Mouse (Mus musculus): ENCODE results near the gene Olfr652.

Olfr652 gene

GRCm38 (mm10) chr7:104560601-104561000 is at the start of gene Olfr652:
TSS of gene Olfr652 (plus strand) at chr7:104560901.
- DNase-seq, result no peak

GRCm38 (mm10) chr7:104549833-104550232 is 10.9 kb upstream of the Olfr652 start, which contains the start of gene Olfr651:
TSS of gene Olfr651 (plus strand) at chr7:104550133.
- DNase-seq, result no peak

- DNase-seq, result no peak
Measured at GRCm38 (mm10) chr7:104552700-104553099, 8.0 kb upstream of the Olfr652 start.

- DNase-seq, result no peak
Measured at GRCm38 (mm10) chr7:104577014-104577413, 16.3 kb downstream of the Olfr652 start, which contains the start of gene Olfr653. TSS of gene Olfr653 (plus strand) at chr7:104577314.

- no peak for DNase-seq
Measured at GRCm38 (mm10) chr7:104580846-104581245, 20.1 kb downstream of the Olfr652 start.

- DNase-seq, result no peak
Measured at GRCm38 (mm10) chr7:104581429-104581828, 20.7 kb downstream of the Olfr652 start.

GRCm38 (mm10) chr7:104586725-104587124 is 26.0 kb downstream of the Olfr652 start, which contains the start of gene Olfr654:
TSS of gene Olfr654 (plus strand) at chr7:104587025.
- DNase-seq, result no peak

GRCm38 (mm10) chr7:104588274-104588673 is 27.6 kb downstream of the Olfr652 start:
- DNase-seq, result no peak

GRCm38 (mm10) chr7:104601679-104602078 is 41.0 kb downstream of the Olfr652 start, which contains the start of gene Olfr655:
TSS of gene Olfr655 (minus strand) at chr7:104601779.
- DNase-seq, result no peak

- DNase-seq, result peak; percentile 2
Measured at GRCm38 (mm10) chr7:104603173-104603572, 42.5 kb downstream of the Olfr652 start.

- no peak for DNase-seq
Measured at GRCm38 (mm10) chr7:104604727-104605126, 44.0 kb downstream of the Olfr652 start.

- DNase-seq, result no peak
Measured at GRCm38 (mm10) chr7:104613655-104614054, 53.0 kb downstream of the Olfr652 start, which contains the start of gene Olfr656. TSS of gene Olfr656 (plus strand) at chr7:104613955.
